Mouse (Mus musculus) telencephalon, adult 2 months (tissue): Measurements from ENCODE around the gene Ifi27l2a.
A peak's percentile ranks its signal among the peaks of the same experiment; 100 is the strongest.

Experiments
- DNase-seq: peaks from one replicate; pipeline ENCODE4 v3.0.0-alpha.2; 2011; ENCODE audit warnings: low read depth, low spot score

Ifi27l2a gene

GRCm38 (mm10) chr12:103425729-103426470, 17.6 kb downstream of the Ifi27l2a start, which contains the start of gene Ddx24:
Gene Ddx24, minus strand, starts transcription at chr12:103425830.
- peak; percentile 99 for DNase-seq

GRCm38 (mm10) chr12:103425016-103425728, 18.3 kb downstream of the Ifi27l2a start:
- DNase-seq: no peak

- peak; percentile 62 for DNase-seq
These were observed 35.3 kb downstream of the Ifi27l2a start for GRCm38 (mm10) chr12:103408144-103408543.

GRCm38 (mm10) chr12:103407720-103408119, 35.8 kb downstream of the Ifi27l2a start, which contains the start of gene 9330161L09Rik:
Gene 9330161L09Rik, minus strand, starts transcription at chr12:103407820.
- no peak for DNase-seq

GRCm38 (mm10) chr12:103404131-103404530, 39.3 kb downstream of the Ifi27l2a start:
- no peak for DNase-seq

GRCm38 (mm10) chr12:103396751-103397150, 46.7 kb downstream of the Ifi27l2a start:
- no peak for DNase-seq

- no peak for DNase-seq
These were observed 47.8 kb downstream of the Ifi27l2a start for GRCm38 (mm10) chr12:103395486-103396275.

GRCm38 (mm10) chr12:103393528-103393927, 50.0 kb downstream of the Ifi27l2a start:
- no peak for DNase-seq
